Mouse (Mus musculus): ENCODE measurements at regions not wholly inside any gene's neighbourhood (a gene's known extent, or its start where the extent isn't known, plus 50 kb on each side); places are given as distances from the start of the nearest gene placed in this dataset.

DNA sequence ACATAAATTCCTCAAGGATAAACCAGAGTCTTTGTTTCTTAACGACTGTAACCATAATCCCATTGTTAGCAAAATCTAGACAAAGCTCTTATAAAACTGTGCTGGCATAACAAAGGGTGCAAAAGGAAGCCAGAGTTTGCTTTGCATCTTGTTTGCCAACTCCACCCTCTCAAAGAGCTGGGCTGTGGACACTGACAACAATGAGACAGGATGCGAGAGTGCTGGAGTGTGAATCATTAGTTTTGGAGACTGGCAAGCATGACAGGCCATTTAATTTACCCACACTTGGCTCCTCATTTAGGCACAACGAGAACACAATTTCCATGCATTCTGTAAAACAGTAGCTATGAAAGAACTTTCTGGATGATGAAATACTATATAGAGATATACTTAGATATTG is 994.4 kb downstream of the Rapgef2 start:
- TF ChIP-seq CTCF (IDR thresholded peaks at IDR 0.05; ENCODE audit: low read depth, low read length) = no peak
- TF ChIP-seq POLR2A (IDR thresholded peaks at IDR 0.05; ENCODE audit: extremely low read depth, insufficient read depth, low read length) = no peak
